11 mouse cellular contexts compared by ENCODE assay signal in genomic region chr3:59262704-59263103, GRCm38 (mm10). TPM values are rescaled to one million over a fixed set of nuclear protein-coding genes. Genes with fewer than 3 reads are reported as not detected.
DNase-seq lines count a peak whose midpoint lies in the region; ATAC-seq lines count a peak whose summit lies in the region.
"Had no signal": no experiment of that assay in that cellular context is flagged by ENCODE, and none has a peak within 500 bp of the region (broad histone marks: within the 10 kb centered on the region; RNA-seq: fewer than 3 reads in every experiment).

TSS of gene P2ry12 (minus strand) at chr3:59262871.

- no peak within 1 kb of the TSS for H3K27ac ChIP-seq in forebrain, embryonic 14.5 days (ENCODE audit: low read depth, low read length)
- H3K27ac ChIP-seq: limb, embryonic 12.5 days had no signal

- intact Hi-C loops in heart, postnatal 10 days (cut with DNase I), result no loop called here
- intact Hi-C loops in left cerebral cortex, postnatal 14 days (cut with DNase I), result no loop called here

- peaks cover 10% of the 10 kb centered on the region for H3K4me1 ChIP-seq in forebrain, embryonic 14.5 days (ENCODE audit: control insufficient read depth, insufficient read depth, low read length)

- no peaks in the 10 kb centered on the region for H3K9me3 ChIP-seq in forebrain, embryonic 14.5 days (replicated peaks; ENCODE audit: control insufficient read depth, low read length)
- H3K9me3 ChIP-seq: limb, embryonic 12.5 days had no signal

- H3K9ac ChIP-seq in forebrain, embryonic 14.5 days (ENCODE audit: low read length), result no peak within 1 kb of the TSS
- H3K9ac ChIP-seq: limb, embryonic 12.5 days had no signal

- H3K4me2 ChIP-seq in forebrain, embryonic 14.5 days (ENCODE audit: low read length), result 0 out of 2 replicates have a peak within 1 kb of the TSS, but pooled peaks have one; percentile 23
- H3K4me2 ChIP-seq: heart, embryonic 11.5 days; limb, embryonic 12.5 days had no signal

- H3K4me3 ChIP-seq in forebrain, embryonic 14.5 days (ENCODE audit: low read depth, low read length), result no peak within 1 kb of the TSS
- H3K4me3 ChIP-seq: limb, embryonic 12.5 days had no signal

- no peaks in the 10 kb centered on the region for H3K27me3 ChIP-seq in forebrain, embryonic 14.5 days (replicated peaks; ENCODE audit: control insufficient read depth, insufficient read depth, low read length)
- H3K27me3 ChIP-seq: limb, embryonic 12.5 days had no signal

- peak; percentile 91 for DNase-seq in heart, adult 11 months
- no peak for DNase-seq in heart, postnatal 10 days
- DNase-seq in A20 (ENCODE audit: low read depth, low spot score), result peak; percentile 68
- DNase-seq in forebrain, embryonic 14.5 days (ENCODE audit: low spot score), result peak; percentile 53
- DNase-seq in left cerebral cortex, postnatal 14 days (ENCODE audit: low spot score in 2 of 2), result no peak
- no peak for DNase-seq in right cerebral cortex, adult 2 months (ENCODE audit: low spot score in 2 of 2)
- DNase-seq in lung, postnatal 4 days, result no peak
- DNase-seq in cerebellum, postnatal 25 days, result no peak
- DNase-seq: right cerebral cortex, postnatal 14 days had no signal

- 3% methylated on average over 7 of the region's 7 CpGs for WGBS in forebrain, embryonic 14.5 days

- H3K36me3 ChIP-seq in forebrain, embryonic 14.5 days (ENCODE audit: control insufficient read depth, insufficient read depth, low read length), result no peaks in the 10 kb centered on the region; the same call in 1 of the 2 replicates
- H3K36me3 ChIP-seq: limb, embryonic 12.5 days had no signal

- ATAC-seq in forebrain, embryonic 14.5 days, result peak; percentile 33; the same call in 1 of the 2 replicates

RNA-seq across cellular contexts. Expression of gene P2ry12, which starts in this region (rescaled TPM):
- 1 to 10 TPM; 2.0 to 2.1 TPM for total RNA-seq in heart, postnatal 10 days (2021)
- 9.2 and 10.9 TPM in 2 replicates for polyA plus RNA-seq in forebrain, embryonic 14.5 days (2014; fragmentation: Nextera tagmentation; extraction: Ambion mirVana)
- 10 to 100 TPM; 70.6 to 76.3 TPM for total RNA-seq in left cerebral cortex, postnatal 14 days (2021)

Comparison
In these comparisons a context has a peak if more than half of its experiments do, and no peak if none do; other contexts are left out.
1. RNA of gene P2ry12 (total RNA-seq): 70.6 to 76.3 TPM in left cerebral cortex, postnatal 14 days; 2.0 to 2.1 TPM in heart, postnatal 10 days; every median in the first group is over 10 times any median in the second.
2. DNase-seq: peak in heart, adult 11 months (single experiment), A20 (single experiment) and forebrain, embryonic 14.5 days (single experiment); none in heart, postnatal 10 days (0 of 2), left cerebral cortex, postnatal 14 days (0 of 2), right cerebral cortex, adult 2 months (0 of 2), lung, postnatal 4 days (0 of 2) and cerebellum, postnatal 25 days (0 of 2).